Mouse (Mus musculus) liver, adult 2 months (tissue): ENCODE measurements around the gene Olfr462. TPM values are rescaled to one million over a fixed set of nuclear protein-coding genes. Genes with fewer than 3 reads are reported as not detected.

Experiments used
- DNase-seq: peaks from one replicate; pipeline ENCODE4 v3.0.0-alpha.2; 2011; ENCODE audit warnings: low read depth, low spot score; ENCODE audit errors: extremely low read depth
- H3K27ac ChIP-seq: fragments of 200-500 bp; replicated peaks from 2 replicates; pipeline ENCODE4 v1.5.1; 2012; ENCODE audit warnings: low read depth, mild to moderate bottlenecking, control low read depth, inconsistent platforms, low read length; ENCODE audit not compliant: insufficient read depth
- H3K27me3 ChIP-seq: fragments of 200-500 bp; 2 replicates; pipeline ENCODE4 v1.6.1; 2012; ENCODE audit warnings: mild to moderate bottlenecking, moderate library complexity, low read length, inconsistent platforms; ENCODE audit not compliant: control insufficient read depth, insufficient read depth
- H3K36me3 ChIP-seq: fragments of 200-500 bp; 2 replicates; pipeline ENCODE4 v1.6.1; 2012; ENCODE audit warnings: low read length, inconsistent platforms; ENCODE audit not compliant: control insufficient read depth, insufficient read depth
- H3K4me1 ChIP-seq: fragments of 200-500 bp; 2 replicates; pipeline ENCODE4 v1.6.1; 2011; ENCODE audit warnings: low read length; ENCODE audit not compliant: control insufficient read depth, insufficient read depth
- H3K4me3 ChIP-seq: fragments of 200-500 bp; 2 replicates; pipeline ENCODE4 v1.5.1; 2011; ENCODE audit warnings: low read depth, mild to moderate bottlenecking, control low read depth, low read length, moderate library complexity; ENCODE audit not compliant: insufficient read depth
- H3K79me2 ChIP-seq: fragments of 200-500 bp; 2 replicates; pipeline ENCODE4 v1.6.1; 2012; ENCODE audit warnings: inconsistent platforms, mild to moderate bottlenecking, low read length, moderate library complexity; ENCODE audit not compliant: control insufficient read depth, insufficient read depth
- H3K9ac ChIP-seq: fragments of 200-500 bp; 2 replicates; pipeline ENCODE4 v1.6.1; 2012; ENCODE audit warnings: low read depth, mild to moderate bottlenecking, control low read depth, inconsistent platforms, low read length
- CTCF ChIP-seq: fragments of 200-500 bp; IDR thresholded peaks from 2 replicates; pipeline ENCODE4 v1.5.1; 2011; ENCODE audit warnings: low read depth, low read length, control low read depth
- POLR2A ChIP-seq: fragments of 200-500 bp; IDR thresholded peaks from 2 replicates; pipeline ENCODE4 v1.6.1; 2011; ENCODE audit warnings: low read length, control low read depth; ENCODE audit not compliant: insufficient read depth; ENCODE audit errors: extremely low read depth
- WGBS: fragments of 180-500 bp; shearing (Covaris S2); methylation state at CpG from one replicate; pipeline ENCODE4 v1.1.7; 2018; 5-methylcytosine and 5-hydroxymethylcytosine counted together
- polyA plus RNA-seq: library from polyadenylated mRNA; depleted of rRNA; stranded (reverse); fragments of >200 nt; gene quantifications from 2 replicates; pipeline ENCODE4 v1.2.3, GENCODE M21; 2012; rRNA removed
- total RNA-seq: library from RNA; depleted of rRNA; stranded (reverse); fragments of >200 nt; gene quantifications from 2 replicates; pipeline ENCODE4 v1.2.3, GENCODE M21; 2014; rRNA removed

The Olfr462 gene
- total and polyA plus RNA-seq, 2 experiments, result not detected

- WGBS, result 83% methylated on average over 12 of the region's 12 CpGs
- H3K4me1 ChIP-seq, result no peaks in the 10 kb centered on the region
- no peak overlapping the region for H3K4me3 ChIP-seq
- no peaks in the 10 kb centered on the region for H3K27me3 ChIP-seq
- no peak overlapping the region for H3K9ac ChIP-seq
- no peak for DNase-seq
- TF ChIP-seq POLR2A (no peak), CTCF (no peak)
- no peaks in the 10 kb centered on the region for H3K79me2 ChIP-seq
- no peaks in the 10 kb centered on the region for H3K36me3 ChIP-seq
- H3K27ac ChIP-seq, result no peak overlapping the region
These were observed 45.0 kb downstream of the Olfr462 start for GRCm38 (mm10) chr11:87846968-87847600.

- DNase-seq, result no peak
- Histone ChIP-seq H3K36me3 (no peaks in the 10 kb centered on the region), H3K27ac (no peak overlapping the region), H3K9ac (no peak overlapping the region), H3K79me2 (no peaks in the 10 kb centered on the region), H3K4me1 (no peaks in the 10 kb centered on the region), H3K4me3 (no peak overlapping the region), H3K27me3 (no peaks in the 10 kb centered on the region)
- 79% methylated on average over 3 of the region's 3 CpGs for WGBS
- TF ChIP-seq CTCF (no peak), POLR2A (no peak)
These were observed 50.6 kb downstream of the Olfr462 start for GRCm38 (mm10) chr11:87841436-87841835.

- no peaks in the 10 kb centered on the region for H3K4me1 ChIP-seq
- no peak for TF ChIP-seq POLR2A
- TF ChIP-seq CTCF, result no peak
- H3K9ac ChIP-seq, result no peak overlapping the region
- no peak overlapping the region for H3K4me3 ChIP-seq
- H3K27ac ChIP-seq, result no peak overlapping the region
- WGBS, result 84% methylated on average over 8 of the region's 8 CpGs
- no peaks in the 10 kb centered on the region for H3K27me3 ChIP-seq
- H3K79me2 ChIP-seq, result no peaks in the 10 kb centered on the region
- H3K36me3 ChIP-seq, result no peaks in the 10 kb centered on the region
- no peak for DNase-seq
These were observed 51.4 kb downstream of the Olfr462 start for GRCm38 (mm10) chr11:87840676-87841075.

Other genes with a start within 250 kb of the Olfr462 start
- gene Rnf43, start 229.5 kb downstream of the Olfr462 start, total RNA-seq, result 13.2 and 14.1 TPM in 2 replicates
- 19.3 and 19.5 TPM in 2 replicates for gene Rnf43, start 229.5 kb downstream of the Olfr462 start, polyA plus RNA-seq
- gene Supt4a, start 154.7 kb downstream of the Olfr462 start, total RNA-seq, result 59.9 and 63.8 TPM in 2 replicates
- gene Supt4a, start 154.7 kb downstream of the Olfr462 start, polyA plus RNA-seq, result 41.9 and 46.5 TPM in 2 replicates
- 0.09 and 1.1 TPM in 2 replicates for gene Tspoap1, start 131.7 kb downstream of the Olfr462 start, total RNA-seq
- gene Tspoap1, start 131.7 kb downstream of the Olfr462 start, polyA plus RNA-seq, result 0.26 and 0.37 TPM in 2 replicates
- not detected in 2 replicates for gene Mpo, start 98.7 kb downstream of the Olfr462 start, total RNA-seq
- gene Mpo, start 98.7 kb downstream of the Olfr462 start, polyA plus RNA-seq, result 0.06 TPM in 1 of 2 replicates, not detected in the other
- not detected in 2 replicates for gene Lpo, start 64.0 kb downstream of the Olfr462 start, total RNA-seq
- not detected in 2 replicates for gene Lpo, start 64.0 kb downstream of the Olfr462 start, polyA plus RNA-seq
- 1.2 and 2.1 TPM in 2 replicates for gene Mks1, start 39.1 kb downstream of the Olfr462 start, total RNA-seq
- gene Mks1, start 39.1 kb downstream of the Olfr462 start, polyA plus RNA-seq, result 2.8 and 3.2 TPM in 2 replicates
- not detected in 2 replicates for gene Epx, start 16.7 kb downstream of the Olfr462 start, total RNA-seq
- gene Epx, start 16.7 kb downstream of the Olfr462 start, polyA plus RNA-seq, result not detected in 2 replicates
- gene Olfr463, start 5.1 kb upstream of the Olfr462 start, total RNA-seq, result not detected in 2 replicates
- gene Olfr463, start 5.1 kb upstream of the Olfr462 start, polyA plus RNA-seq, result not detected in 2 replicates
- gene Olfr464, start 28.7 kb upstream of the Olfr462 start, total RNA-seq, result not detected in 2 replicates
- gene Olfr464, start 28.7 kb upstream of the Olfr462 start, polyA plus RNA-seq, result not detected in 2 replicates
- gene Dynll2, start 95.3 kb upstream of the Olfr462 start, total RNA-seq, result 24.8 and 36.9 TPM in 2 replicates
- gene Dynll2, start 95.3 kb upstream of the Olfr462 start, polyA plus RNA-seq, result 112 and 145 TPM in 2 replicates
- gene Srsf1, start 155.1 kb upstream of the Olfr462 start, total RNA-seq, result 72.0 and 84.0 TPM in 2 replicates
- gene Srsf1, start 155.1 kb upstream of the Olfr462 start, polyA plus RNA-seq, result 33.4 and 44.1 TPM in 2 replicates
- gene Vezf1, start 176.0 kb upstream of the Olfr462 start, total RNA-seq, result 5.8 and 6.6 TPM in 2 replicates
- gene Vezf1, start 176.0 kb upstream of the Olfr462 start, polyA plus RNA-seq, result 3.6 and 3.8 TPM in 2 replicates
- 0.87 and 1.5 TPM in 2 replicates for gene Cuedc1, start 205.8 kb upstream of the Olfr462 start, total RNA-seq
- 1.1 and 1.7 TPM in 2 replicates for gene Cuedc1, start 205.8 kb upstream of the Olfr462 start, polyA plus RNA-seq